Comparison of ENCODE assay signal across 38 mouse cellular contexts in the genomic region with DNA sequence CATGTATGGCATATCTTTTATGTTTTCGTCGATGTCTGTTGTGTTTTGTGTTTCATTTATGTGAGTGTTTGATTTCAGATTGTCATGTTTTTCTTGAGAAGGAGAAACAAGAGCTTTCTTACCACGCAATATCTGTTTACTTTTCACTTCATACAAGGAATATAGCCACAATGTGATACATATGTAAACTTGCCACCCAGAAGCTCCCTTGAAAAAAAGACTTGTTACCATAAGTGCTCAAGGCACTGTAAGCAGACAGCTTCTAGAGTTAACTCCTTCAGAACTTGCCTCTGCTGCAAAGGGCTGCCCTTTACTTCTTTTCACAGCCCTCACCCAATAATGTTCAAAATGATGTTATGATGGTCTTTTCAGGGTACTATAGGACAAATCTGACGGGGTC. TPM values are rescaled to one million over a fixed set of nuclear protein-coding genes. Genes with fewer than 3 reads are reported as not detected.
"Had no signal": no experiment of that assay in that cellular context is flagged by ENCODE, and none has a peak within 500 bp of the region (broad histone marks: within the 10 kb centered on the region; RNA-seq: fewer than 3 reads in every experiment).

No protein-coding gene starts in this region.

- H3K27ac ChIP-seq: left cerebral cortex, adult 2 months; limb, embryonic 10.5 days; limb, embryonic 12.5 days; limb, embryonic 13.5 days; limb, embryonic 15.5 days; liver, embryonic 12.5 days; liver, embryonic 13.5 days; liver, embryonic 14.5 days; liver, embryonic 15.5 days; lung, embryonic 15.5 days; macrophage; midbrain, embryonic 10.5 days; midbrain, embryonic 12.5 days; midbrain, embryonic 13.5 days; midbrain, embryonic 15.5 days; neural tube, embryonic 12.5 days had no signal

- DNase-seq: left cerebral cortex, postnatal 4 days; liver; liver, embryonic 13.5 days; liver, postnatal 0 days; lung, adult 2 months; lung, postnatal 10 days; lung, postnatal 14 days; lung, postnatal 36 days; lung, postnatal 4 days; midbrain, embryonic 14.5 days had no signal

- H3K4me1 ChIP-seq: limb, embryonic 10.5 days; limb, embryonic 12.5 days; limb, embryonic 13.5 days; limb, embryonic 15.5 days; lung, embryonic 15.5 days; megakaryocyte, embryonic 14.5 days; midbrain, embryonic 10.5 days; midbrain, embryonic 12.5 days; midbrain, embryonic 13.5 days; midbrain, embryonic 15.5 days; neural tube, embryonic 12.5 days had no signal

- H3K36me3 ChIP-seq: limb, embryonic 10.5 days; limb, embryonic 12.5 days; limb, embryonic 13.5 days; limb, embryonic 15.5 days; liver, embryonic 12.5 days; liver, embryonic 13.5 days; liver, embryonic 15.5 days; lung, embryonic 15.5 days; midbrain, embryonic 10.5 days; midbrain, embryonic 12.5 days; midbrain, embryonic 13.5 days; midbrain, embryonic 15.5 days; neural tube, embryonic 12.5 days had no signal

- H3K9me3 ChIP-seq: limb, embryonic 10.5 days; limb, embryonic 12.5 days; limb, embryonic 13.5 days; limb, embryonic 15.5 days; liver, embryonic 12.5 days; liver, embryonic 13.5 days; liver, embryonic 15.5 days; lung, embryonic 15.5 days; megakaryocyte, embryonic 14.5 days; midbrain, embryonic 10.5 days; midbrain, embryonic 12.5 days; midbrain, embryonic 13.5 days; midbrain, embryonic 15.5 days; neural tube, embryonic 12.5 days had no signal

- H3K4me2 ChIP-seq: limb, embryonic 12.5 days; limb, embryonic 13.5 days; limb, embryonic 15.5 days; liver, embryonic 11.5 days; liver, embryonic 12.5 days; liver, embryonic 13.5 days; liver, embryonic 15.5 days; lung, embryonic 15.5 days; midbrain, embryonic 11.5 days; midbrain, embryonic 12.5 days; midbrain, embryonic 13.5 days; midbrain, embryonic 15.5 days; neural tube, embryonic 12.5 days had no signal

- ATAC-seq: liver, embryonic 12.5 days; liver, postnatal 0 days; lung, postnatal 0 days; midbrain, embryonic 13.5 days; midbrain, embryonic 15.5 days; midbrain, embryonic 16.5 days had no signal

- H3K4me3 ChIP-seq: left cerebral cortex, adult 2 months; limb, embryonic 10.5 days; limb, embryonic 12.5 days; limb, embryonic 13.5 days; limb, embryonic 15.5 days; liver, embryonic 12.5 days; liver, embryonic 13.5 days; liver, embryonic 15.5 days; lung, embryonic 15.5 days; megakaryocyte, embryonic 14.5 days; midbrain, embryonic 10.5 days; midbrain, embryonic 12.5 days; midbrain, embryonic 13.5 days; midbrain, embryonic 15.5 days; myocyte; neural tube, embryonic 12.5 days had no signal

- H3K27me3 ChIP-seq: limb, embryonic 12.5 days; limb, embryonic 13.5 days; limb, embryonic 15.5 days; liver, embryonic 13.5 days; liver, embryonic 15.5 days; lung, embryonic 15.5 days; midbrain, embryonic 12.5 days; midbrain, embryonic 13.5 days; midbrain, embryonic 15.5 days; neural tube, embryonic 12.5 days had no signal

- H3K9ac ChIP-seq: limb, embryonic 12.5 days; limb, embryonic 13.5 days; limb, embryonic 15.5 days; liver, embryonic 12.5 days; liver, embryonic 13.5 days; liver, embryonic 14.5 days; liver, embryonic 15.5 days; liver, postnatal 0 days; lung, embryonic 15.5 days; midbrain, embryonic 12.5 days; midbrain, embryonic 13.5 days; midbrain, embryonic 15.5 days; neural tube, embryonic 12.5 days had no signal

RNA-seq across cellular contexts. Expression of gene Smim9, which starts 15.2 kb away (rescaled TPM):
- polyA plus RNA-seq: limb, embryonic 10.5 days; limb, embryonic 11.5 days; limb, embryonic 12.5 days; limb, embryonic 13.5 days; limb, embryonic 14.5 days; limb, embryonic 15.5 days; liver, adult 2 months; liver, embryonic 11.5 days; liver, embryonic 12.5 days; liver, embryonic 13.5 days; liver, embryonic 14.5 days; liver, embryonic 15.5 days; liver, embryonic 16.5 days; liver, postnatal 0 days; lung, adult 2 months; lung, embryonic 15.5 days; lung, embryonic 16.5 days; lung, postnatal 0 days; macrophage; midbrain, embryonic 10.5 days; midbrain, embryonic 11.5 days; midbrain, embryonic 12.5 days; midbrain, embryonic 13.5 days; midbrain, embryonic 14.5 days; midbrain, embryonic 16.5 days; midbrain, postnatal 0 days; myocyte; neural tube, embryonic 11.5 days; neural tube, embryonic 12.5 days had no signal
